Mouse (Mus musculus): ENCODE measurements around the gene Mum1. TPM values are rescaled to one million over a fixed set of nuclear protein-coding genes. Genes with fewer than 3 reads are reported as not detected.
"Not testable (repeated sequence)": the region's sequence is repeated elsewhere in the genome, so short reads cannot be mapped to it uniquely, and the experiment has no call there.

The Mum1 gene
- polyA plus RNA-seq, 1 experiment = 37.8 TPM

GRCm38 (mm10) chr10:80208248-80208647, 18.0 kb upstream of the Mum1 start:
- DNase-seq (ENCODE audit: low spot score) = no peak

GRCm38 (mm10) chr10:80208841-80209371, 17.3 kb upstream of the Mum1 start:
- no peak for DNase-seq (ENCODE audit: low spot score)

GRCm38 (mm10) chr10:80211547-80212103, 14.6 kb upstream of the Mum1 start:
- not testable (repeated sequence) for DNase-seq (ENCODE audit: low spot score)

GRCm38 (mm10) chr10:80215048-80215772, 11.0 kb upstream of the Mum1 start:
- no peak for DNase-seq (ENCODE audit: low spot score)

- DNase-seq (ENCODE audit: low spot score) = no peak
Observed at GRCm38 (mm10) chr10:80220676-80221075, 5.6 kb upstream of the Mum1 start.

- DNase-seq (ENCODE audit: low spot score) = not testable (repeated sequence)
Observed at GRCm38 (mm10) chr10:80223137-80223536, 3.1 kb upstream of the Mum1 start.

- DNase-seq (ENCODE audit: low spot score) = no peak
Observed at GRCm38 (mm10) chr10:80226071-80226415, 191 bp upstream of the Mum1 start.

GRCm38 (mm10) chr10:80227166-80227539, 919 bp downstream of the Mum1 start:
- no peak for DNase-seq (ENCODE audit: low spot score)

GRCm38 (mm10) chr10:80227877-80228775, 1.9 kb downstream of the Mum1 start:
- DNase-seq (ENCODE audit: low spot score) = no peak

- no peak for DNase-seq (ENCODE audit: low spot score)
Observed at GRCm38 (mm10) chr10:80236145-80236825, 10.1 kb downstream of the Mum1 start.

- DNase-seq (ENCODE audit: low spot score) = no peak
Observed at GRCm38 (mm10) chr10:80237020-80237419, 10.8 kb downstream of the Mum1 start.

GRCm38 (mm10) chr10:80238306-80238705, 12.1 kb downstream of the Mum1 start:
- DNase-seq (ENCODE audit: low spot score) = no peak

- DNase-seq (ENCODE audit: low spot score) = no peak
Observed at GRCm38 (mm10) chr10:80239791-80240190, 13.6 kb downstream of the Mum1 start.

- no peak for DNase-seq (ENCODE audit: low spot score)
Observed at GRCm38 (mm10) chr10:80242088-80242487, 15.9 kb downstream of the Mum1 start.

GRCm38 (mm10) chr10:80242607-80243006, 16.4 kb downstream of the Mum1 start:
- no peak for DNase-seq (ENCODE audit: low spot score)

- DNase-seq (ENCODE audit: low spot score) = no peak
Observed at GRCm38 (mm10) chr10:80244791-80245399, 18.7 kb downstream of the Mum1 start.

- no peak for DNase-seq (ENCODE audit: low spot score)
Observed at GRCm38 (mm10) chr10:80245600-80245999, 19.4 kb downstream of the Mum1 start.

- no peak for DNase-seq (ENCODE audit: low spot score)
Observed at GRCm38 (mm10) chr10:80247849-80248248, 21.6 kb downstream of the Mum1 start.

GRCm38 (mm10) chr10:80248437-80248836, 22.2 kb downstream of the Mum1 start:
- DNase-seq (ENCODE audit: low spot score) = not testable (repeated sequence)

- DNase-seq (ENCODE audit: low spot score) = peak; percentile 94
Observed at GRCm38 (mm10) chr10:80248971-80249640, 22.9 kb downstream of the Mum1 start, which contains the start of gene Ndufs7. Gene Ndufs7 (plus strand): TSS chr10:80249121.

GRCm38 (mm10) chr10:80250059-80250458, 23.8 kb downstream of the Mum1 start:
- DNase-seq (ENCODE audit: low spot score) = no peak

Data from urinary bladder, adult 2 months (tissue).